Mouse (Mus musculus): Measurements from ENCODE around the gene Iqcm. TPM values are rescaled to one million over a fixed set of nuclear protein-coding genes. Genes with fewer than 3 reads are reported as not detected.

Gene Iqcm
- polyA plus RNA-seq, 1 experiment from 2014 or later: not detected

DNA sequence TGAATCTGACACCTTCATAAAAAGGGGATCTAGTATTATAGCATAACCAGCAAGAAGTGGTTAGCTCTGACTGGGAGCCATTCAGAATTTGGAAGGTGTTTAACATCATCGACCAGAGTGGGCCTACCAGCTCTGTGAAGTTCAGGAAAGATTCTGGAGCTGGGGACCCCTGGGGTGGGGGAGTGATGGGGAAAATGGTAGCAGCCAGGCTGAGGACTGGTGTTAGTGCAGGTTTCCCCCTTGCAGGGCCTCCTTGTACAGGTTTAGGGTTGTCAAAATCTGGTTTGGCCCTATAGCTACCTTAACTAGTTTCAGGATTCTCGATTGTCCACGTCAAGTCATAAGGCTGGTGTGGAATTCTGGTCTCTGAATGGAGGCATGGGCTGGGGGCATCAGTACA lies 194.5 kb downstream of the Iqcm start:
- no peaks in the 10 kb centered on the region for H3K4me1 ChIP-seq (ENCODE audit: control insufficient read depth, insufficient read depth, low read length)
- no peak overlapping the region for H3K9ac ChIP-seq (ENCODE audit: low read length)
- no peak overlapping the region for H3K4me3 ChIP-seq (ENCODE audit: low read length)
- H3K36me3 ChIP-seq (ENCODE audit: control insufficient read depth, insufficient read depth): no peaks in the 10 kb centered on the region
- H3K9me3 ChIP-seq (replicated peaks; ENCODE audit: control insufficient read depth, low read length): no peaks in the 10 kb centered on the region; the same call in 1 of the 2 replicates
- no peak overlapping the region for H3K27ac ChIP-seq (ENCODE audit: low read length)
- H3K4me2 ChIP-seq (ENCODE audit: low read depth, low read length): no peak overlapping the region
- 77% methylated on average over 3 of the region's 3 CpGs for WGBS
- no peaks in the 10 kb centered on the region for H3K27me3 ChIP-seq (ENCODE audit: control insufficient read depth, insufficient read depth, low read length)
- no peak for ATAC-seq (replicated peaks; ENCODE audit: extremely low read depth, insufficient read depth, low FRiP score)

DNA sequence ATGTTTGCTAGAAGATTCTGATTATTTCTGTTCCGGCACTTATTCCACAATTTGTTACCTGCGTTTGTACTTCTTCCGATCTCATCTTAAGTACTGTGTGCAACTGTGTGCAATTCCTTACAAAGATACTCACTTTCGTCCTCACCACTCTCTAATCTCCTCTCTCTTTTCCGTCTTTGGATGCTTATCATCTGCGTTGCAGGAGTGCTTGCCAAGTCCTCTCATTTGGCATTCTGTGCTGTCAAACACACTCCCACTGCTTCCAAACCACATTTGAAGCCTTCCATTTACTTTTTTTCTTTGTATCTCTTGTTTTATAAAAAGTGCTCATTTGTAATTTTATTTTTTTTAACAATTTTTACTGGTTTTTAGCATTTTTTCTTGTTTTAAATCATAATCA lies 210.8 kb downstream of the Iqcm start:
- H3K9ac ChIP-seq (ENCODE audit: low read length): no peak overlapping the region
- H3K9me3 ChIP-seq (replicated peaks; ENCODE audit: control insufficient read depth, low read length): no peaks in the 10 kb centered on the region
- no peaks in the 10 kb centered on the region for H3K27me3 ChIP-seq (ENCODE audit: control insufficient read depth, insufficient read depth, low read length)
- no peak overlapping the region for H3K4me3 ChIP-seq (ENCODE audit: low read length)
- ATAC-seq (replicated peaks; ENCODE audit: extremely low read depth, insufficient read depth, low FRiP score): no peak
- WGBS: 59% methylated on average over 6 of the region's 6 CpGs
- no peak overlapping the region for H3K4me2 ChIP-seq (ENCODE audit: low read depth, low read length)
- H3K27ac ChIP-seq (ENCODE audit: low read length): no peak overlapping the region
- H3K36me3 ChIP-seq (ENCODE audit: control insufficient read depth, insufficient read depth): no peaks in the 10 kb centered on the region
- no peaks in the 10 kb centered on the region for H3K4me1 ChIP-seq (ENCODE audit: control insufficient read depth, insufficient read depth, low read length)

DNA sequence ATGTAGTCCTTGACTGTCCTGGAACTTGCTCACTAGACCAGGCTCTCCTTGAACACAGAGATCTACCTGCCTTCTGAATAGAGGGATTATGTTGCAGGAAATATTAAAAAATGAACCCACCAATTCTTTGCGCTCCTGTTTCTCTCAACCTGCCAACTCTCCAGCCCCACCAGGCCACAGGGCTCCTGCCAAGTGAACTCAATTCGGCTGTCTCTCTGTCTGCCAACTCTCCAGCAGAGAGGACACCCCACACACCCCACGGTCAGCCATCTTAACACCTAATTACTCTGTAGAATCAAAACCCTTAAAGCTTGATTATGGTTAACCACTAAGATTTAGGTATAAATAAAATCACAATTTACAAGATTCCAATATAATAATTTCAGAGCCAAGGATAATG lies 298.1 kb downstream of the Iqcm start:
- Histone ChIP-seq H3K9ac (ENCODE audit: low read length) (no peak overlapping the region), H3K27ac (ENCODE audit: low read length) (no peak overlapping the region), H3K36me3 (ENCODE audit: control insufficient read depth, insufficient read depth) (no peaks in the 10 kb centered on the region), H3K27me3 (ENCODE audit: control insufficient read depth, insufficient read depth, low read length) (no peaks in the 10 kb centered on the region), H3K4me3 (ENCODE audit: low read length) (no peak overlapping the region), H3K4me1 (ENCODE audit: control insufficient read depth, insufficient read depth, low read length) (no peaks in the 10 kb centered on the region), H3K9me3 (replicated peaks; ENCODE audit: control insufficient read depth, low read length) (no peaks in the 10 kb centered on the region), H3K4me2 (ENCODE audit: low read depth, low read length) (no peak overlapping the region)
- 77% methylated on average over 3 of the region's 3 CpGs for WGBS
- no peak for ATAC-seq (replicated peaks; ENCODE audit: extremely low read depth, insufficient read depth, low FRiP score)

DNA sequence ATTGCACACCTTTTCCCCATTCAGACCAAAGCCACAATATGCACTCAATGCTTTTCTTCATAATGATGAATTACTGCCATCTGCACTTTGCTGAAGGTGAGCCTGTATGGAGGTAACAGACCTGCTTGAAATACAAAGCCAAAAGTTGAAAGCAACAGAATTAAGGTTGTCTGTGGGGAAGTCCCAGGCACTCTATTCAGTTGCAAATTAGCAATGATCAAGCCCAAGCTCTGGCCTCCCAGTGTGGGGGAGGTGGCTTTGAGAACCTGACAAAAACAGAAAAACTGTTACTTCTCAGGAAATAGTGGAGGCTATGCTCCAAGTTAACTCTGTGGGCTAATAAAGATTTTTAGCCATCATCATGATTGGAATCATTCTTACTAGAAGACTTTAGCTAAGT lies 307.1 kb downstream of the Iqcm start:
- H3K27ac ChIP-seq (ENCODE audit: low read length): no peak overlapping the region
- H3K9me3 ChIP-seq (replicated peaks; ENCODE audit: control insufficient read depth, low read length): 0 out of 2 replicates have a peak, but pooled peaks cover 4% of the 10 kb centered on the region
- H3K4me2 ChIP-seq (ENCODE audit: low read depth, low read length): no peak overlapping the region
- H3K36me3 ChIP-seq (ENCODE audit: control insufficient read depth, insufficient read depth): no peaks in the 10 kb centered on the region
- H3K9ac ChIP-seq (ENCODE audit: low read length): no peak overlapping the region
- H3K27me3 ChIP-seq (ENCODE audit: control insufficient read depth, insufficient read depth, low read length): no peaks in the 10 kb centered on the region
- H3K4me3 ChIP-seq (ENCODE audit: low read length): no peak overlapping the region
- H3K4me1 ChIP-seq (ENCODE audit: control insufficient read depth, insufficient read depth, low read length): no peaks in the 10 kb centered on the region
- no peak for ATAC-seq (replicated peaks; ENCODE audit: extremely low read depth, insufficient read depth, low FRiP score)

DNA sequence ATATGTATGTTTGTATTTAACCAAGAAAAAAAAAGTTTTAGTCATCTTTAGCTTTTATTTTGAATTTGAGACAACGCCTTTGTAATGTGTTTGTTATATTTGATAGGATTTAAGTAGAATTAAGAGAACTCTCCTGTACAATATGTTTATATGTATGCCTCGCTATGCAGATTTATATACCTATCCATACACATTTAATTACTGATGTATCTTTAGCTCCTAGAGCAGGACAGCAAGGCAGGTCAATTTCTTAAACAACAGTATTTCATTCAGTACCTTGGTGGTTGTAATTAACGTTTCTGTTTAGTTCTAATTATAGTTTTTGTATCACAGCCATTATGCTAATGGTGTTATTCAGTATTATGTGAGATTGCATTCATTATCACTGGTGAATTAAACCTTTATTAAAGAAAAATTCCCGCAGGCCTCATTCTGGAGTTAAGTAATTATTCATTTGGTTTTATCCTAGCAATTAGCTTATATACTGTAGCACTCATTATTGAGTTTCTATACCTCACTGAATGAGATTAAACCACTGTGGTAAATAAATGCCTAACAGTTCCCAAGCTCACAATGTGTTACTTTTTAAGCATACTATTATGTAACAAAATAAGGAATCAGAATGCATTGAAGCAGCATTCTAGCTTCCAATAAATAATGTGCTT lies 380.1 kb downstream of the Iqcm start:
- Histone ChIP-seq H3K4me3 (ENCODE audit: low read length) (no peak overlapping the region), H3K9ac (ENCODE audit: low read length) (no peak overlapping the region)

DNA sequence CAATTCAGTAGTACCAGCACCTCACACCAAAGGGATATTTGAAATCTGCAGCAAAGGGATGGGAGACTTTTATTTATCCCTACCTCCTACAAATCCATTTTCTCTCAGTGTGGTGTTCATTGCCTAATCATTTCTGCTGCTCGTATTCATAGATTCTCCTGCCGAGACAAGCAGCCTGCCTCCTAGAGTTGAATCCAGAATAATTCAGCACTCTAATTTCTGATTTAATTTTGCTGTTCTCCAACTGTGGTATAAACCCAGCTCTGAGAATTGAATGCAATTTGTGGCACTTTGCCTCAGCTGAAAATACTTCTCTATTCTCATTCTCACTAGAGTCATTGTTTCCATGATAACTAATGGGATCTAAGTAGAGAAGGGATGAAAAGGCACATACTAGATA lies 386.8 kb downstream of the Iqcm start:
- H3K36me3 ChIP-seq (ENCODE audit: control insufficient read depth, insufficient read depth): no peaks in the 10 kb centered on the region
- H3K4me2 ChIP-seq (ENCODE audit: low read depth, low read length): no peak overlapping the region
- H3K4me1 ChIP-seq (ENCODE audit: control insufficient read depth, insufficient read depth, low read length): no peaks in the 10 kb centered on the region
- no peaks in the 10 kb centered on the region for H3K9me3 ChIP-seq (replicated peaks; ENCODE audit: control insufficient read depth, low read length)
- H3K9ac ChIP-seq (ENCODE audit: low read length): no peak overlapping the region
- no peak for ATAC-seq (replicated peaks; ENCODE audit: extremely low read depth, insufficient read depth, low FRiP score)
- no peak overlapping the region for H3K4me3 ChIP-seq (ENCODE audit: low read length)
- H3K27ac ChIP-seq (ENCODE audit: low read length): no peak overlapping the region
- no peaks in the 10 kb centered on the region for H3K27me3 ChIP-seq (ENCODE audit: control insufficient read depth, insufficient read depth, low read length)
- 85% methylated on average over 2 of the region's 2 CpGs for WGBS

More for the DNA sequence above, 380.1 kb downstream of the Iqcm start:
- Histone ChIP-seq H3K27me3 (ENCODE audit: control insufficient read depth, insufficient read depth, low read length) (no peaks in the 10 kb centered on the region), H3K9me3 (replicated peaks; ENCODE audit: control insufficient read depth, low read length) (no peaks in the 10 kb centered on the region), H3K4me2 (ENCODE audit: low read depth, low read length) (no peak overlapping the region), H3K36me3 (ENCODE audit: control insufficient read depth, insufficient read depth) (no peaks in the 10 kb centered on the region), H3K4me1 (ENCODE audit: control insufficient read depth, insufficient read depth, low read length) (no peaks in the 10 kb centered on the region), H3K27ac (ENCODE audit: low read length) (no peak overlapping the region)
- 69% methylated on average over 4 of the region's 4 CpGs for WGBS
- ATAC-seq (replicated peaks; ENCODE audit: extremely low read depth, insufficient read depth, low FRiP score): no peak

DNA sequence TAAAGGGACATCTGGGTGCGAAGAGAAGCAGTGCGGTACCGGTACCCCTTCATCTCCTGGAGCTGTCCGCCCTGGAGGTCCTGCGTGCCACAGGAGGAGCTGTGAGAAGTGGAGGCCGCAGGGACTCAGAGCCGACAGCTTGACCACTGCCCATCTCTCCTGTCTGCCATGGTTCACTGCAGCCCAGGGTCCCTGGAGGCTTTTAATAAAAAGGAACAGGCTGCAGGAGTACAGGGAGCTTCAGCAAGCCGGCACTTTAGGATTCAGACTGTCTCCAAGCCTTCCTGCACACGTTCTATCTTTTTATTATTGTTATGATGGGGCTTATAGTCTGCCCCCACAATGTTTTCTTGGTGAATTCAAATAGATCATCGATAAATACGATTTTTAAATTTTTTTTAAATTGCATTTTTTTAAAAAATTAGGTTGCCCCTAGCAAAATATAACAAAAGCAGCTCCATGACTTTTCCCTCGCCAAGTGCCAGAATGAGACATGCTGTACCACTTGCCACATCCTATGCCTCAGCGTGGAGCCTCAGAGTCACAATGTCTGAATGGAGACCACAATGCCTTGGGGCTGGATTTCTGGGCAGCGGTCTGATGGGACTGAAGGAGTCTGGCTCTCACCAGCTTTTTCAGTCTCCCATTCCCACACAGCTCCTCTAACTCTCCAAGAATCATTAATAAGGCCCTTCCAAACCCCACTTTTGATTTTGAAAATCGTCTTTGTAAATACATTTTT lies 469.3 kb downstream of the Iqcm start:
- H3K4me3 ChIP-seq (ENCODE audit: low read length): no peak overlapping the region
- H3K4me2 ChIP-seq (ENCODE audit: low read depth, low read length): no peak overlapping the region
- no peak overlapping the region for H3K9ac ChIP-seq (ENCODE audit: low read length)
- H3K9me3 ChIP-seq (replicated peaks; ENCODE audit: control insufficient read depth, low read length): no peaks in the 10 kb centered on the region
- 74% methylated on average over 15 of the region's 15 CpGs for WGBS
- no peak overlapping the region for H3K27ac ChIP-seq (ENCODE audit: low read length)
- H3K36me3 ChIP-seq (ENCODE audit: control insufficient read depth, insufficient read depth): no peaks in the 10 kb centered on the region
- H3K27me3 ChIP-seq (ENCODE audit: control insufficient read depth, insufficient read depth, low read length): no peaks in the 10 kb centered on the region
- H3K4me1 ChIP-seq (ENCODE audit: control insufficient read depth, insufficient read depth, low read length): no peaks in the 10 kb centered on the region
- ATAC-seq (replicated peaks; ENCODE audit: extremely low read depth, insufficient read depth, low FRiP score): no peak

DNA sequence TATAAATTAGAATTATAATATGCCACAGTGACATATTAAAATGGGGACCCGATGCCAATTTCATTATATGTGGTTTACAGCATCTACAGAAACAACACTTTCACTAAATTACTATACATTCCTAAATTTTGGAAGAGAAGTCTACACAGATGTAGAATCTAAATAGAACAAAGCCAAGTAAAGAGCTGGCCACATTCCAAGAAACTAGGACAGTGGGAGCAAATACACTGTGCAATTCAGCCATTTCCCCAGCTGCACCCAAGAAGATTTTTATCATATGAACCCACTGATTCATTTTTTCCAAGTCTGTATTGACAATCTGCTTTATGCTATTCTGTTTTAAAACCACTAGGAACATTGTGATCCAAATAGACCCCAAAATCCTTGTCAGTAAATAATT lies 500.7 kb downstream of the Iqcm start:
- Histone ChIP-seq H3K9me3 (replicated peaks; ENCODE audit: control insufficient read depth, low read length) (no peaks in the 10 kb centered on the region), H3K27me3 (ENCODE audit: control insufficient read depth, insufficient read depth, low read length) (no peaks in the 10 kb centered on the region), H3K4me1 (ENCODE audit: control insufficient read depth, insufficient read depth, low read length) (no peaks in the 10 kb centered on the region), H3K4me2 (ENCODE audit: low read depth, low read length) (no peak overlapping the region), H3K9ac (ENCODE audit: low read length) (no peak overlapping the region), H3K36me3 (ENCODE audit: control insufficient read depth, insufficient read depth) (no peaks in the 10 kb centered on the region), H3K27ac (ENCODE audit: low read length) (no peak overlapping the region), H3K4me3 (ENCODE audit: low read length) (no peak overlapping the region)
- no peak for ATAC-seq (replicated peaks; ENCODE audit: extremely low read depth, insufficient read depth, low FRiP score)
- WGBS: 68% methylated on average over 1 of the region's 1 CpGs

DNA sequence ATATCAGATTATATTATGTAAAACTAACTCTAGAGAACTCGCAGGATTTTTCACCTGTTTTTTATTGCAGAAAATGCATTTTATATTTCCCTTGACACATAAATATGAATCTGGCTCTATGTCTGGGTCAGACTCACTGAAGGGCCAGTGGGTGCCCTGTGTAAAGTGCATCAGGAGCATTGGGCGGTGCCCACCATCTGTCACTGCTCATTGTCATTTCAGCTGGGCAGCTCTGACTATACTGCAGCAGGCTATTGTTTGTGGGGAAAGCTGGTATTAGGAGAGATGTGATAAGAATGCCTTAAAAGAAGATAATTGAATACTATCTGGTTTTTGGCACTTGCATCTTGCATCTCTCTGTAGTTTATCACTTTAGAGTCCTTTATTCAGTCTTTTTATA lies 507.5 kb downstream of the Iqcm start:
- Histone ChIP-seq H3K27me3 (ENCODE audit: control insufficient read depth, insufficient read depth, low read length) (no peaks in the 10 kb centered on the region), H3K27ac (ENCODE audit: low read length) (no peak overlapping the region), H3K4me3 (ENCODE audit: low read length) (no peak overlapping the region), H3K9me3 (replicated peaks; ENCODE audit: control insufficient read depth, low read length) (no peaks in the 10 kb centered on the region), H3K4me1 (ENCODE audit: control insufficient read depth, insufficient read depth, low read length) (no peaks in the 10 kb centered on the region), H3K36me3 (ENCODE audit: control insufficient read depth, insufficient read depth) (no peaks in the 10 kb centered on the region), H3K4me2 (ENCODE audit: low read depth, low read length) (no peak overlapping the region), H3K9ac (ENCODE audit: low read length) (no peak overlapping the region)
- WGBS: 78% methylated on average over 2 of the region's 2 CpGs
- ATAC-seq (replicated peaks; ENCODE audit: extremely low read depth, insufficient read depth, low FRiP score): no peak

Measured in heart, embryonic 16.5 days (tissue).